Mouse (Mus musculus) lung, adult 2 months (tissue): ENCODE measurements around the gene Yars.

Experiments used
- CTCF ChIP-seq: fragments of 200-500 bp; IDR thresholded peaks from 2 replicates; pipeline ENCODE4 v1.5.1; 2011; ENCODE audit warnings: mild to moderate bottlenecking, low read length, control low read depth; ENCODE audit not compliant: insufficient read depth
- POLR2A ChIP-seq: fragments of 200-500 bp; IDR thresholded peaks from 2 replicates; pipeline ENCODE4 v1.6.1; 2011; ENCODE audit warnings: low read depth, mild to moderate bottlenecking, control low read depth, low read length, borderline replicate concordance; ENCODE audit errors: extremely low read depth

GRCm38 (mm10) chr4:129142439-129143045 lies 47.0 kb upstream of the Yars start:
- TF ChIP-seq CTCF (no peak), POLR2A (no peak)
